Mouse (Mus musculus): Measurements from ENCODE around the gene C1qtnf2. TPM values are rescaled to one million over a fixed set of nuclear protein-coding genes. Genes with fewer than 3 reads are reported as not detected.

The C1qtnf2 gene
- total RNA-seq, 2 experiments from 2014 or later = 1.8 to 2.2 TPM

DNA sequence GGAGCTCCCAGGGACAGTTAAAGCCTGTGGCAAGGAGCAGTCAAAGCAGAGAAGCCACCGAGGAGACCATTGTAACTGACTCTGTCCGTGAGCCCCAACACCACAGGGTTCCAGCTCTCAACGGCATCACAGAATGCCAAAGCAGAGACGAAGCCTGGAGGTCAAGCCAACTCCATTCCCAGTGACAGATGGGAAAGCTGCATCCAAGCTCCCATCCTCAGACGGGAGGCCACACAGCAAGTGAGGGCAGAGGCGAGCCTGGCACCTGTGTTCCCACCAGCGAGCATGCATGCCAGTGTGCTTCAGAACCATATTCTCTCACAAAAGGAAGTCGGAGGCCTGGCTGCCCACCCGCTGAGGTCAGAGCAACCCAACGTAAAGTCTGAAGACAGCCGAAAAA, 43.6 kb downstream of the C1qtnf2 start:
- no peak overlapping the region for H3K4me3 ChIP-seq
- intact Hi-C loops (cut with DNase I) = no loop called here
- no peak for TF ChIP-seq CTCF (IDR thresholded peaks at IDR 0.05)
- DNase-seq (ENCODE audit: extremely low spot score in 1 of 2, low spot score in 2 of 2) = no peak
- H3K27ac ChIP-seq = no peak overlapping the region

DNA sequence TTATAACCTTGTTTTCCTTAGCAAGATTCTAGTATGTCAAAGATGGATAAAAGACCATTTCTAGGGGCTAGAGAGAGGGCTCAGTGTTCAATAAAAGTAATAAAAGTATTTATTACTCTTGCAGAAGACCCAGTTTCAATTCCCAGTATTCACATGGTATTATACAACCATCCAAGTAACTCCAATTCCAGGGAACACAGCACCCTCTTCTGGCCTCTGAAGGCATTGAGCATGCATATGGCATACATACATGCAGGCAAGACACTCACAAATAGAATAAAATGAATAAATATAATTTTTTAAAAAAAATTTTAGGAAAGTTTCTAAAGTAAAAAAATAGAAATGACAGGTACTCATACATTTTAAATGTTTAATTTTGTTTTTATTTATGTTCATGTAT, 44.0 kb downstream of the C1qtnf2 start:
- no peak overlapping the region for H3K4me3 ChIP-seq
- H3K27ac ChIP-seq = no peak overlapping the region
- intact Hi-C loops (cut with DNase I) = no loop called here
- peak; percentile 12; the same call in 1 of the 2 replicates for TF ChIP-seq CTCF (IDR thresholded peaks at IDR 0.05)
- DNase-seq (ENCODE audit: extremely low spot score in 1 of 2, low spot score in 2 of 2) = no peak

DNA sequence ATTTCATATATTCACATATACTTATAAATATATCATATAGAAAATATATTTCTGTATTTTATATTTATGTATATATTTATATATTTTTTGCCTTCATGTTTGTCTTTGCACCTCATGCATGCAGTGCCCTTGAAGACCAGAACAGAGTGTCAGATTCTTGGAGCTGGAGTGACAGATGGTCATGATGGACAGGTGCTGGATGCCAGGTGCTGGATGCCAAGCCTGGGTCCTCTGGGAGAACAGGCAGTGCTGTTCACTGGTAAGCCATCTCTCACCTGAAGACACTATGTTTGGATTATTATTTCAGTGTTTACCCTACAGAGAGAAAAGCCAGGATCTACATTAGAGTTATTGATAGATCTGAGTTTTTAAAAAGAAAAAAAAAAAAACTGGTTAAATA, 44.7 kb downstream of the C1qtnf2 start:
- Histone ChIP-seq H3K4me3 (no peak overlapping the region), H3K27ac (no peak overlapping the region)
- no peak for DNase-seq (ENCODE audit: extremely low spot score in 1 of 2, low spot score in 2 of 2)
- intact Hi-C loops (cut with DNase I) = no loop called here
- no peak for TF ChIP-seq CTCF (IDR thresholded peaks at IDR 0.05)

DNA sequence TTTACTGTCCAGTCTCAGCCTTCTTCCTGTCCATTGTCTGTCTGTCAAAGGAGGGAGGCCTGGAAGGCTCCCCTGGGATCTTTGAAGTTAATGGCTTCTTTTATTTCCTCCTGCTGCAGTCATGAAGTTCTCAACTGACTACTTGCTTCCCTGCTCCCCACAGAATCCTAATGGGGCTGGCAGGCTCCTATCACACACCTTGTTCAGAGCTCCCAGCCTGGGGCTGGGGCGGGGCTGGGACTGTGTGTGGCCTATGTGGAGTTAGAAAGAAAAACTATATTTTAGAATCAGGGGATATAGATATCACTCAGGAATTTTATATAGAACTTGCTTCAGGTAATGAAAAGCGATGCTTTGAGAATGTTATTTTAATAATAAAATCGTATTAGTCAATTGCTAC, 46.4 kb downstream of the C1qtnf2 start:
- H3K27ac ChIP-seq = no peak overlapping the region
- DNase-seq (ENCODE audit: extremely low spot score in 1 of 2, low spot score in 2 of 2) = no peak
- intact Hi-C loops (cut with DNase I) = no loop called here
- no peak for TF ChIP-seq CTCF (IDR thresholded peaks at IDR 0.05)
- no peak overlapping the region for H3K4me3 ChIP-seq

DNA sequence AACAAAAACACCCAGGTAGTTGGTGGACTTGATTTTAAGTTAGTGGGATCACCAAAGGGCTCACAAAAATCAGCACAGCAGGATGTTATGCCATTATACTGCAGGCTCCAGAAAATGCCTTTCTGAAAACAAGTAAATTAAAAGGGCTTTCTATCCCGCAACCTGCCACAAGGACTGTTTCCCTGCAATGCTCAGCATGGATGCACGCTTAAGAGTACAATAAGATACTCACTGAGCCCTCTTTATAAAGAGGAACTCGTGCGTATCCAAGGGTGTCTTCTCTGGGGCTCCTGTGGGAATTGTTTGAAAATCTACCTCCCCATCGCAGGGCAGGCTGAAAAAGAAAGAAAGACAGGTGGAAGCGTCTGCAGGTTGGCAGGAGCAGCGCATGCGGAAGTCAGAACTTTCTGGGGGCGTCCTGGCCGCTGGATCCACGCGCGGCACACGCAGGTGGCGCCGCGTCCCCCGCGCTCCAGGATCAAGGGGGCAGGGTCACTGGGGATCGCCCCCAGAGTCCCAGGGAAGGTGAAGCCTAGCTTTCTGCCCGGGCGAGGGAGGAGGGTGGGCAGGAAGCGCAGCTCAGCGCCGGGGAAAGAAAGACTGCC, 54.1 kb downstream of the C1qtnf2 start:
- peak; percentile 40 for TF ChIP-seq CTCF (IDR thresholded peaks at IDR 0.05)
- Histone ChIP-seq H3K27ac (peak overlapping the region; percentile 81), H3K4me3 (peak overlapping the region; percentile 86)
- DNase-seq (ENCODE audit: extremely low spot score in 1 of 2, low spot score in 2 of 2) = peak in 1 of 2 experiments; percentile 64
- intact Hi-C loops (cut with DNase I) = loop anchor here (5.0 kb wide), 1 partner anchor 59 kb away; the partner anchor contains the start of gene 4933415A04Rik

DNA sequence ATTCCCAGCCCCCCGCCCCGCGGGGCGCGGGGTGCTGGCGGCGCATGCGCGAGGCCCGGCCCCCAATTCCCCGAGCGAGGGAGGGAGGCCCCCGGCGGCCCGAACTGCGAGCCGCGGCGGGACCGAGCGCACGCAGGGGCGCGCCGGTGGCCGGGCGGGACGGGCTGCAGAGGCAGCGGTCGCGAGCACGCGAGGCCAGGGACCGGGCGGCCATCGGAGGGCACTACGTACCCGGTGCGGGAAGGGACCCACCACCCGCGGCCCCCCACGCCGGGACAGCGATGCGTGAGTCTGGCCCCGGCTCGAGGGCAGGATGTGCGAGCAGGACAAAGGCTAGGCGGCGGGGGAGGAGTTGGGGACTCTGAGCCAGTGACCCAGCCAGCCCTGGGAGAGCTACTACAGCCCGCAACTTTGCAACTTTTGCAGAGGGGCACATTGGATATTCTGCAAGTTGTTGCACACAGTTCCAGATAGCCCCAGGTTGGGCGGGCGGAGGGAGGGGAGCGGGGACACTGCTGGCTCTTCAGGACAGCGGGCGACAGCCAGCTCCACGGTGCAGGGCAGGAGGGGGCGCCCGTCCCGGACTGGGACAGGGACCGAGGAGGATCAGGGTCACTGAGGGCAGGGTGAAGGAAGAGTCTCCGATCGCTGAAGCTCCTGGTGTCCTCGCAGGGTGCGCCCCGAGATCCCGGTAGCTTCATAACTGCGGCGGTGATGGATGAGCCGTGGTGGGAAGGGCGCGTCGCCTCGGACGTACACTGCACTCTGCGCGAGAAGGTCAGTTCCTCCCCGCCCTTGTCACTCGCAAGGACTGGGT, 54.8 kb downstream of the C1qtnf2 start, which contains the start of gene Ccnjl:
Gene Ccnjl, plus strand, starts transcription at position 102 of the 817 bp plus-strand sequence.
- TF ChIP-seq CTCF (IDR thresholded peaks at IDR 0.05) = peak; percentile 7; the same call in 1 of the 2 replicates
- intact Hi-C loops (cut with DNase I) = loop anchor here (5.0 kb wide), 1 partner anchor 58 kb away; the partner anchor contains the start of gene 4933415A04Rik
- peak within 1 kb of the TSS; percentile 81 for H3K27ac ChIP-seq
- peak within 1 kb of the TSS; percentile 86 for H3K4me3 ChIP-seq
- DNase-seq (ENCODE audit: extremely low spot score in 1 of 2, low spot score in 2 of 2) = peak in 1 of 2 experiments; percentile 67

DNA sequence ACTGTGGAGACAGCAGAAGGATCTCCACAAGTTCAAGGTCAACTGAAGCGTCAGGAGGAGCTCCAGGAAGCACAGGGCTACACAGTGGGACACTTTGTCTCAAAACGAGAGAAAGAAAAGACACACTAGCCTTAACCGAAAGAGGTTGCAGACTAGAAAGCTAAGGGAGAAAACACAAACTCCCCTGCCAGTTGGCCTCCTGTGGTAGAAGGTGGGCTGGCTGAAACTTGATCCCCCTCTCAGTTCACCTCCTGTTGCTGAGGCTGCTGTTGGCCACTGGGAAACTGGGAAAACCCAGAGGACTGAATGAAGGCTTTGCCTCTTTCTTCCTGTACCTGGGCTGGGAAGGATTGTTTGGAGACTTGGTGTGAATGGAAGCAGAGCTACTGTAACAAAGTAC, 56.0 kb downstream of the C1qtnf2 start:
- intact Hi-C loops (cut with DNase I) = no loop called here
- H3K4me3 ChIP-seq = no peak overlapping the region
- TF ChIP-seq CTCF (IDR thresholded peaks at IDR 0.05) = no peak
- no peak for DNase-seq (ENCODE audit: extremely low spot score in 1 of 2, low spot score in 2 of 2)
- H3K27ac ChIP-seq = no peak overlapping the region

DNA sequence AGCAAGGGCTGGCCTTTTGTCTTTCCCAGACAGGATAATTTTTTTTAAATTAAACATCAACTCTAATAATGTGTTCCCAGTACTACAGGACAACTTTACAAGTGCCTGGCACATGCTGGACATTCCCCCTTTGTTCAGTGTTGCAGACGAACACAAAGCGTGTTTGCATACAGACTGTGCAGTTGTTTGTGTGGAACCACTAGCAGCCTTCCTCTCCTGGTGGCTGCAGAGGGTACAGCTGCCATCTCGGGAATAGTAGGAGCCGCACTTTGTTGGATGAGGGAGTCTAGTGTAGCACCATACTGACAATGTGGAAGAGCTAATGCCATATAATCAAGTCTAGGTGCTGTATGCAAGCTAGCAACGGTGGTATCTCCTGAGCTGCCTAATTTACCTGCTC, 57.5 kb downstream of the C1qtnf2 start:
- intact Hi-C loops (cut with DNase I) = no loop called here
- Histone ChIP-seq H3K4me3 (no peak overlapping the region), H3K27ac (no peak overlapping the region)
- TF ChIP-seq CTCF (IDR thresholded peaks at IDR 0.05) = peak; percentile 38
- no peak for DNase-seq (ENCODE audit: extremely low spot score in 1 of 2, low spot score in 2 of 2)

DNA sequence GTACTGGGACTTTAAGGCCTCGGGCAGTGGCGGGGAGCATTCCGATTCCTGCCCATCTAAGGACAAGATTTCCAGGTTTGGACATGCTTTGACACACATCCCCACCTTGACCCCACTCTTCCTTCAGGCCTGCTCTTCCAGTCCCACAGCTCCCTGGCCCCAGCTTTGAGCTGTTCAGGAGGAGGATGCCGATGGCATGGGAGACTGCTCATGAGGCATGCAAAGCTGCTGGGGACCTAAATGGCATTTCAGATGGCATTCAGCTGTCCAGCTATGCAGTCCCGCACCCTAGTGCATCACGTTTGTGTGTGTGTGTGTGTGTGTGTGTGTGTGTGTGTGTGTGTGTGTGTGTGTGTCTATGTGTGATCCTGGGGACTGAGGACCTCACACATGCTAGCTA, 63.0 kb downstream of the C1qtnf2 start:
- DNase-seq (ENCODE audit: extremely low spot score in 1 of 2, low spot score in 2 of 2) = no peak
- TF ChIP-seq CTCF (IDR thresholded peaks at IDR 0.05) = no peak
- H3K4me3 ChIP-seq = no peak overlapping the region
- no peak overlapping the region for H3K27ac ChIP-seq
- intact Hi-C loops (cut with DNase I) = no loop called here

DNA sequence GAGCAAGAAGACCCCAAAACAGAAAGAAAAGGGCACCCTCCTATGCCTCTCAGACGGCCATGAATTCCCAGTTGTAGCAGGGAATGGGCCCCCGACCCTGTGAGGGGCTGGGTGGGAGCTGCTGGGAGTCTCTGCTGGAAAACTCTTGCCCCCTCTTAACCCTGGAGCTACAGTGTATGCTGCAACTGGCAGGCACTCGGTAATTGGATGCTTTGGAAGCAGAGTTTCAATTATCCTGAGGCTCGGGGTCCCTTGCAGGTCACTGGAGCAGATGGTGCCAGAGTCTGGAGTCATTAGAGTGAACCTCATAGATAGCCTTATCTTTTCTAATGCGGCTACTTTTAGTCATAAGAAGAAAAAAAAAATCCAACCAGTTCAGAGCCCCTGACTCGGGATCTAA, 65.8 kb downstream of the C1qtnf2 start:
- DNase-seq (ENCODE audit: extremely low spot score in 1 of 2, low spot score in 2 of 2) = no peak
- no peak for TF ChIP-seq CTCF (IDR thresholded peaks at IDR 0.05)
- Histone ChIP-seq H3K4me3 (no peak overlapping the region), H3K27ac (no peak overlapping the region)
- intact Hi-C loops (cut with DNase I) = no loop called here

Other genes starting within 250 kb of the C1qtnf2 start
- 10 to 100 TPM; 25.5 to 29.5 TPM for gene Pttg1, start 48.0 kb upstream of the C1qtnf2 start, total RNA-seq (2021)
- 10 to 100 TPM; 54.2 to 56.7 TPM for gene Slu7, start 40.5 kb upstream of the C1qtnf2 start, total RNA-seq (2021)
- gene Ccnjl, start 54.5 kb downstream of the C1qtnf2 start, total RNA-seq (2021) = 1 to 10 TPM; 3.8 to 4.6 TPM
- gene 4933415A04Rik, start 112.8 kb downstream of the C1qtnf2 start, total RNA-seq (2021) = under 1 TPM; 0.61 to 0.77 TPM
- not detected for gene Fabp6, start 127.3 kb downstream of the C1qtnf2 start, total RNA-seq (2021)
- gene Pwwp2a, start 207.7 kb downstream of the C1qtnf2 start, total RNA-seq (2021) = 10 to 100 TPM; 65.2 to 65.7 TPM